Mouse (Mus musculus) brain, embryonic 14.5 days (tissue): ENCODE measurements around the gene Ccdc3. TPM values are rescaled to one million over a fixed set of nuclear protein-coding genes. Genes with fewer than 3 reads are reported as not detected.

ENCODE experiments used
- DNase-seq: peaks from one replicate; pipeline ENCODE4 v3.0.0-alpha.2; 2011; ENCODE audit warnings: low read depth
- CTCF ChIP-seq: fragments of 200-500 bp; IDR thresholded peaks from 2 replicates; pipeline ENCODE4 v1.5.1; 2012; ENCODE audit warnings: inconsistent platforms, mild to moderate bottlenecking, moderate library complexity, borderline replicate concordance; ENCODE audit not compliant: insufficient read depth, insufficient read length; ENCODE audit errors: extremely low read depth
- POLR2A ChIP-seq: fragments of 200-500 bp; IDR thresholded peaks from 2 replicates; pipeline ENCODE4 v1.6.1; 2012; ENCODE audit warnings: mild to moderate bottlenecking, inconsistent platforms, borderline replicate concordance; ENCODE audit not compliant: poor library complexity, insufficient read depth, insufficient read length, severe bottlenecking; ENCODE audit errors: extremely low read depth
- polyA plus RNA-seq: library from polyadenylated mRNA; depleted of rRNA; stranded (reverse); fragments of >200 nt; gene quantifications from 2 replicates; pipeline ENCODE4 v1.2.3, GENCODE M21; 2012

The Ccdc3 gene
- polyA plus RNA-seq, 1 experiment, result 10.2 TPM

- TF ChIP-seq POLR2A (no peak), CTCF (no peak)
- DNase-seq, result no peak
Observed at GRCm38 (mm10) chr2:5162756-5163155, 25.2 kb downstream of the Ccdc3 start.

- no peak for TF ChIP-seq POLR2A
- no peak for TF ChIP-seq CTCF
- no peak for DNase-seq
Observed at GRCm38 (mm10) chr2:5165941-5166361, 28.4 kb downstream of the Ccdc3 start.

- no peak for DNase-seq
- TF ChIP-seq POLR2A, result no peak
Observed at GRCm38 (mm10) chr2:5166796-5167195, 29.2 kb downstream of the Ccdc3 start.

- no peak for DNase-seq
- TF ChIP-seq CTCF (no peak), POLR2A (no peak)
Observed at GRCm38 (mm10) chr2:5170815-5171214, 33.2 kb downstream of the Ccdc3 start.

GRCm38 (mm10) chr2:5171301-5172000, 33.9 kb downstream of the Ccdc3 start:
- TF ChIP-seq CTCF, result no peak
- TF ChIP-seq POLR2A, result no peak
- no peak for DNase-seq

GRCm38 (mm10) chr2:5172773-5173172, 35.2 kb downstream of the Ccdc3 start:
- TF ChIP-seq CTCF (no peak), POLR2A (no peak)
- no peak for DNase-seq

- DNase-seq, result no peak
- TF ChIP-seq CTCF, result no peak
- TF ChIP-seq POLR2A, result no peak
Observed at GRCm38 (mm10) chr2:5174716-5175115, 37.1 kb downstream of the Ccdc3 start.

GRCm38 (mm10) chr2:5181462-5182443, 44.2 kb downstream of the Ccdc3 start:
- DNase-seq, result peak; percentile 52
- TF ChIP-seq CTCF, result no peak
- no peak for TF ChIP-seq POLR2A

- no peak for TF ChIP-seq POLR2A
- TF ChIP-seq CTCF, result no peak
- DNase-seq, result no peak
Observed at GRCm38 (mm10) chr2:5184166-5184565, 46.6 kb downstream of the Ccdc3 start.

- DNase-seq, result no peak
- no peak for TF ChIP-seq POLR2A
- no peak for TF ChIP-seq CTCF
Observed at GRCm38 (mm10) chr2:5185631-5186030, 48.1 kb downstream of the Ccdc3 start.

- TF ChIP-seq CTCF (no peak), POLR2A (no peak)
- DNase-seq, result no peak
Observed at GRCm38 (mm10) chr2:5192156-5192555, 54.6 kb downstream of the Ccdc3 start.

GRCm38 (mm10) chr2:5193071-5193470, 55.5 kb downstream of the Ccdc3 start:
- no peak for DNase-seq
- no peak for TF ChIP-seq CTCF
- no peak for TF ChIP-seq POLR2A

GRCm38 (mm10) chr2:5194701-5195215, 57.2 kb downstream of the Ccdc3 start:
- no peak for TF ChIP-seq POLR2A
- no peak for TF ChIP-seq CTCF
- peak; percentile 23 for DNase-seq

GRCm38 (mm10) chr2:5197486-5197885, 59.9 kb downstream of the Ccdc3 start:
- no peak for TF ChIP-seq CTCF
- no peak for TF ChIP-seq POLR2A
- DNase-seq, result peak; percentile 23

- DNase-seq, result no peak
- TF ChIP-seq CTCF (no peak), POLR2A (no peak)
Observed at GRCm38 (mm10) chr2:5199289-5199688, 61.7 kb downstream of the Ccdc3 start.
